Mouse (Mus musculus): ENCODE results near the gene 5430402E10Rik.
"Not testable (repeated sequence)": the region's sequence is repeated elsewhere in the genome, so short reads cannot be mapped to it uniquely, and the experiment has no call there.

The 5430402E10Rik gene

GRCm38 (mm10) chrX:77924962-77925361, at the start of gene 5430402E10Rik:
TSS of gene 5430402E10Rik (minus strand) at chrX:77925062.
- DNase-seq = not testable (repeated sequence)

GRCm38 (mm10) chrX:77880033-77880432, 44.8 kb downstream of the 5430402E10Rik start:
- DNase-seq = not testable (repeated sequence)
